Mouse (Mus musculus): ENCODE measurements around the gene Usp47.

GRCm38 (mm10) chr7:112000166-112000565 lies 23.1 kb upstream of the Usp47 start:
- TF ChIP-seq POLR2A (IDR thresholded peaks at IDR 0.05; ENCODE audit: insufficient read length, low read depth) = no peak
- no peak for TF ChIP-seq REST (IDR thresholded peaks at IDR 0.05; ENCODE audit: insufficient read depth, insufficient read length)
- TF ChIP-seq USF1 (IDR thresholded peaks at IDR 0.05; ENCODE audit: low read depth) = no peak
